Mouse (Mus musculus) testis, adult 2 months (tissue): ENCODE measurements around the gene Adamts3.

ENCODE experiments used
- CTCF ChIP-seq: fragments of 200-500 bp; IDR thresholded peaks from 2 replicates; pipeline ENCODE4 v1.5.1; 2012; ENCODE audit warnings: low read depth, mild to moderate bottlenecking, inconsistent platforms, low read length, moderate library complexity; ENCODE audit not compliant: control insufficient read depth, insufficient read depth, insufficient replicate concordance
- POLR2A ChIP-seq: fragments of 200-500 bp; IDR thresholded peaks from 2 replicates; pipeline ENCODE4 v1.6.1; 2012; ENCODE audit warnings: low read depth, mild to moderate bottlenecking, inconsistent platforms, low read length, moderate library complexity; ENCODE audit not compliant: control insufficient read depth

GRCm38 (mm10) chr5:89844354-89844753 lies 38.8 kb downstream of the Adamts3 start:
- TF ChIP-seq CTCF: no peak
- no peak for TF ChIP-seq POLR2A
